Mouse (Mus musculus): ENCODE measurements at regions not wholly inside any gene's neighbourhood (a gene's known extent, or its start where the extent isn't known, plus 50 kb on each side); places are given as distances from the start of the nearest gene placed in this dataset.

GRCm38 (mm10) chr6:98666388-98666989 is 323.9 kb upstream of the Gm765 start:
- Histone ChIP-seq H3K27me3 (ENCODE audit: control insufficient read depth, insufficient read depth, low read length) (no peaks in the 10 kb centered on the region), H3K36me3 (ENCODE audit: control insufficient read depth, insufficient read depth, low read length) (no peaks in the 10 kb centered on the region), H3K4me1 (ENCODE audit: control insufficient read depth, insufficient read depth, low read length) (no peaks in the 10 kb centered on the region), H3K4me3 (ENCODE audit: insufficient read depth, low read depth, low read length) (no peak overlapping the region), H3K27ac (replicated peaks; ENCODE audit: insufficient read depth, low read depth, low read length) (no peak overlapping the region), H3K79me2 (ENCODE audit: control insufficient read depth, insufficient read depth, low read length) (no peaks in the 10 kb centered on the region), H3K9ac (ENCODE audit: low read depth, low read length) (no peak overlapping the region)
- 35% methylated on average over 11 of the region's 11 CpGs for WGBS
- TF ChIP-seq POLR2A (IDR thresholded peaks at IDR 0.05; ENCODE audit: extremely low read depth, insufficient read depth, low read length) = no peak
- no peak for TF ChIP-seq CTCF (IDR thresholded peaks at IDR 0.05; ENCODE audit: low read depth, low read length)
- no peak for DNase-seq (ENCODE audit: extremely low read depth, low read depth, low spot score)

- Histone ChIP-seq H3K36me3 (ENCODE audit: control insufficient read depth, insufficient read depth, low read length) (no peaks in the 10 kb centered on the region), H3K9ac (ENCODE audit: low read depth, low read length) (no peak overlapping the region), H3K27ac (replicated peaks; ENCODE audit: insufficient read depth, low read depth, low read length) (no peak overlapping the region), H3K79me2 (ENCODE audit: control insufficient read depth, insufficient read depth, low read length) (no peaks in the 10 kb centered on the region), H3K4me1 (ENCODE audit: control insufficient read depth, insufficient read depth, low read length) (no peaks in the 10 kb centered on the region), H3K27me3 (ENCODE audit: control insufficient read depth, insufficient read depth, low read length) (no peaks in the 10 kb centered on the region), H3K4me3 (ENCODE audit: insufficient read depth, low read depth, low read length) (no peak overlapping the region)
- TF ChIP-seq POLR2A (IDR thresholded peaks at IDR 0.05; ENCODE audit: extremely low read depth, insufficient read depth, low read length) = no peak
- TF ChIP-seq CTCF (IDR thresholded peaks at IDR 0.05; ENCODE audit: low read depth, low read length) = no peak
- DNase-seq (ENCODE audit: extremely low read depth, low read depth, low spot score) = no peak
- 92% methylated on average over 3 of the region's 3 CpGs for WGBS
Observed at GRCm38 (mm10) chr6:98651827-98652226, 309.3 kb upstream of the Gm765 start.

GRCm38 (mm10) chr6:98651315-98651714 is 308.8 kb upstream of the Gm765 start:
- no peak overlapping the region for H3K27ac ChIP-seq (replicated peaks; ENCODE audit: insufficient read depth, low read depth, low read length)
- H3K4me3 ChIP-seq (ENCODE audit: insufficient read depth, low read depth, low read length) = no peak overlapping the region
- H3K9ac ChIP-seq (ENCODE audit: low read depth, low read length) = no peak overlapping the region
- no peaks in the 10 kb centered on the region for H3K79me2 ChIP-seq (ENCODE audit: control insufficient read depth, insufficient read depth, low read length)
- no peaks in the 10 kb centered on the region for H3K36me3 ChIP-seq (ENCODE audit: control insufficient read depth, insufficient read depth, low read length)
- no peak for DNase-seq (ENCODE audit: extremely low read depth, low read depth, low spot score)
- no peaks in the 10 kb centered on the region for H3K4me1 ChIP-seq (ENCODE audit: control insufficient read depth, insufficient read depth, low read length)
- TF ChIP-seq CTCF (IDR thresholded peaks at IDR 0.05; ENCODE audit: low read depth, low read length) = no peak
- no peaks in the 10 kb centered on the region for H3K27me3 ChIP-seq (ENCODE audit: control insufficient read depth, insufficient read depth, low read length)

- H3K9ac ChIP-seq (ENCODE audit: low read depth, low read length) = no peak overlapping the region
- no peaks in the 10 kb centered on the region for H3K79me2 ChIP-seq (ENCODE audit: control insufficient read depth, insufficient read depth, low read length)
- H3K4me3 ChIP-seq (ENCODE audit: insufficient read depth, low read depth, low read length) = no peak overlapping the region
- DNase-seq (ENCODE audit: extremely low read depth, low read depth, low spot score) = no peak
- no peaks in the 10 kb centered on the region for H3K27me3 ChIP-seq (ENCODE audit: control insufficient read depth, insufficient read depth, low read length)
- TF ChIP-seq POLR2A (IDR thresholded peaks at IDR 0.05; ENCODE audit: extremely low read depth, insufficient read depth, low read length) = no peak
- no peak for TF ChIP-seq CTCF (IDR thresholded peaks at IDR 0.05; ENCODE audit: low read depth, low read length)
- no peaks in the 10 kb centered on the region for H3K4me1 ChIP-seq (ENCODE audit: control insufficient read depth, insufficient read depth, low read length)
- WGBS = 93% methylated on average over 5 of the region's 5 CpGs
- no peaks in the 10 kb centered on the region for H3K36me3 ChIP-seq (ENCODE audit: control insufficient read depth, insufficient read depth, low read length)
- no peak overlapping the region for H3K27ac ChIP-seq (replicated peaks; ENCODE audit: insufficient read depth, low read depth, low read length)
Observed at GRCm38 (mm10) chr6:98640316-98640715, 297.8 kb upstream of the Gm765 start.

- 87% methylated on average over 6 of the region's 6 CpGs for WGBS
Observed at GRCm38 (mm10) chr6:98635816-98636215, 293.3 kb upstream of the Gm765 start.

GRCm38 (mm10) chr6:98632278-98633063 is 289.9 kb upstream of the Gm765 start:
- Histone ChIP-seq H3K4me3 (ENCODE audit: insufficient read depth, low read depth, low read length) (no peak overlapping the region), H3K9ac (ENCODE audit: low read depth, low read length) (no peak overlapping the region), H3K36me3 (ENCODE audit: control insufficient read depth, insufficient read depth, low read length) (no peaks in the 10 kb centered on the region), H3K79me2 (ENCODE audit: control insufficient read depth, insufficient read depth, low read length) (no peaks in the 10 kb centered on the region), H3K27ac (replicated peaks; ENCODE audit: insufficient read depth, low read depth, low read length) (no peak overlapping the region), H3K27me3 (ENCODE audit: control insufficient read depth, insufficient read depth, low read length) (no peaks in the 10 kb centered on the region), H3K4me1 (ENCODE audit: control insufficient read depth, insufficient read depth, low read length) (no peaks in the 10 kb centered on the region)
- WGBS = 62% methylated on average over 18 of the region's 18 CpGs
- DNase-seq (ENCODE audit: extremely low read depth, low read depth, low spot score) = no peak
- TF ChIP-seq POLR2A (IDR thresholded peaks at IDR 0.05; ENCODE audit: extremely low read depth, insufficient read depth, low read length) (no peak), CTCF (IDR thresholded peaks at IDR 0.05; ENCODE audit: low read depth, low read length) (no peak)

More at GRCm38 (mm10) chr6:98635816-98636215, 293.3 kb upstream of the Gm765 start:
- Histone ChIP-seq H3K27ac (replicated peaks; ENCODE audit: insufficient read depth, low read depth, low read length) (no peak overlapping the region), H3K4me3 (ENCODE audit: insufficient read depth, low read depth, low read length) (no peak overlapping the region), H3K36me3 (ENCODE audit: control insufficient read depth, insufficient read depth, low read length) (no peaks in the 10 kb centered on the region), H3K4me1 (ENCODE audit: control insufficient read depth, insufficient read depth, low read length) (no peaks in the 10 kb centered on the region), H3K27me3 (ENCODE audit: control insufficient read depth, insufficient read depth, low read length) (no peaks in the 10 kb centered on the region), H3K9ac (ENCODE audit: low read depth, low read length) (no peak overlapping the region), H3K79me2 (ENCODE audit: control insufficient read depth, insufficient read depth, low read length) (no peaks in the 10 kb centered on the region)
- TF ChIP-seq POLR2A (IDR thresholded peaks at IDR 0.05; ENCODE audit: extremely low read depth, insufficient read depth, low read length) (no peak), CTCF (IDR thresholded peaks at IDR 0.05; ENCODE audit: low read depth, low read length) (no peak)
- no peak for DNase-seq (ENCODE audit: extremely low read depth, low read depth, low spot score)
